Mouse (Mus musculus) stomach, postnatal 0 days (tissue): ENCODE measurements around the gene Tbc1d14. TPM values are rescaled to one million over a fixed set of nuclear protein-coding genes. Genes with fewer than 3 reads are reported as not detected.

Experiments used
- ATAC-seq: fragments of 200-750 bp; cut with Nextera tagmentation; 2 replicates; pipeline ENCODE4 v1.8.0; 2017; ENCODE audit not compliant: low FRiP score, low TSS enrichment
- DNase-seq: peaks from one replicate; pipeline ENCODE4 v3.0.0-alpha.2; 2016; ENCODE audit warnings: low spot score
- H3K27ac ChIP-seq: fragments of 300-500 bp; sonication (generic); replicated peaks from 2 replicates; pipeline ENCODE4 v1.5.1; 2014; ENCODE audit warnings: mild to moderate bottlenecking, control low read depth
- H3K27me3 ChIP-seq: fragments of 300-500 bp; sonication (generic); 2 replicates; pipeline ENCODE4 v1.6.1; 2014; ENCODE audit warnings: low read length; ENCODE audit not compliant: control insufficient read depth, insufficient read depth
- H3K36me3 ChIP-seq: fragments of 300-500 bp; sonication (generic); 2 replicates; pipeline ENCODE4 v1.6.1; 2014; ENCODE audit warnings: low read length, mixed read lengths; ENCODE audit not compliant: control insufficient read depth, insufficient read depth
- H3K4me1 ChIP-seq: fragments of 300-500 bp; sonication (generic); replicated peaks from 2 replicates; pipeline ENCODE4 v1.6.1; 2014; ENCODE audit warnings: antibody characterized with exemption; ENCODE audit not compliant: control insufficient read depth, insufficient read depth
- H3K4me2 ChIP-seq: fragments of 300-500 bp; sonication (generic); replicated peaks from 2 replicates; pipeline ENCODE4 v1.6.1; 2014; ENCODE audit warnings: low read depth, mild to moderate bottlenecking, control low read depth, moderate library complexity
- H3K4me3 ChIP-seq: fragments of 300-500 bp; sonication (generic); 2 replicates; pipeline ENCODE4 v1.5.1; 2014; ENCODE audit warnings: low read depth, low read length, control low read depth
- H3K9ac ChIP-seq: fragments of 300-500 bp; sonication (generic); 2 replicates; pipeline ENCODE4 v1.6.1; 2014; ENCODE audit warnings: mild to moderate bottlenecking, low read length, control low read depth, mixed read lengths
- H3K9me3 ChIP-seq: fragments of 300-500 bp; sonication (generic); 2 replicates; pipeline ENCODE4 v1.6.1; 2016; ENCODE audit warnings: low read length; ENCODE audit not compliant: control insufficient read depth
- CTCF ChIP-seq: IDR thresholded peaks from 2 replicates; pipeline ENCODE4 v1.5.1; 2016; ENCODE audit warnings: antibody characterized with exemption, low read depth, mild to moderate bottlenecking, moderate library complexity
- EP300 ChIP-seq: optimal IDR thresholded peaks from 2 replicates; pipeline ENCODE3; 2016; ENCODE audit warnings: antibody characterized with exemption
- WGBS: fragments of 180-500 bp; shearing (Covaris S2); extraction: QIAGEN DNeasy Blood & Tissue Kit; methylation state at CpG from one replicate; pipeline ENCODE4 v1.1.7; 2014; 5-methylcytosine and 5-hydroxymethylcytosine counted together
- polyA plus RNA-seq: library from polyadenylated mRNA; unstranded; fragments of >200 nt; fragmentation: Nextera tagmentation; extraction: Ambion mirVana; gene quantifications from 2 replicates; pipeline ENCODE4 v1.2.1, GENCODE M21; 2015

Gene Tbc1d14
- polyA plus RNA-seq, 1 experiment from 2014 or later: 22.1 TPM

DNA sequence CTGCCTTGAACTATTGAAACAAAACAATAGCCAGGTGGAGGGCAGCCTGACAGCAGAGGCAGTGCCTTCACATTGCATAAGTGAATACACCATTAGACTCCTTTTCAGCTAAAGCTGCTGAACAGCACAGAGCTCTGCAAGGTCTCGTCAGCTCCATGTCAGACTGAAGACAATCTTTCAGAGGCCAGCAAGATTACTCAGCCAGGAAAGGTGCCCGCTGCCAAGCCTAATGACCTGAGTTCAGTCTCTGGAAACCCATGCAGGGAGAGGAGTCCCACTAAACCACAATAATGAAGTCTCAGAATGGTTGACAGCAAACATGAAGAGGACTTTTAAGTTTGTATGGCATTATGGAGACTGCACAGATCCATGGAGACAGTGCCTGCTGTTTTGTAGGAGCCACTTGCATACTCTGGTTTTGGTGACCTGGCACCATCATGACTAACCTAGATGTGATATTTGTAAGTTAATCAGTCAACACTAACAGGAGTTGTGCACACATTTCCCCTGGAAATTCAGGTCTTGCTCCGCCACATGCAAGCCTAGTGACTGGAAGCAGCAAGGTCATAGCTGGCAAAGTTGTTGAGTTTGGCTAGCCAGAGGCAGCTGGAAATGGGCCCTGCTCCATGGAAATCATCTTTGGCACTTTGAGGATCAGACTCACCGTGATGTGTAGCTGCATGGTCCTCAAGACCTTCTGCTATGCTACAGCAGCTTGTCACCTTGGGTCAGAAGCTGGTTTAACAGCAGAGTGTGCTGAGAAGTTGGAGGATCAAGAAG is 120.0 kb downstream of the Tbc1d14 start:
- Histone ChIP-seq H3K9me3 (no peaks in the 10 kb centered on the region), H3K27me3 (no peaks in the 10 kb centered on the region), H3K4me1 (no peaks in the 10 kb centered on the region), H3K4me3 (no peak overlapping the region), H3K9ac (no peak overlapping the region), H3K4me2 (no peak overlapping the region), H3K36me3 (peaks cover 31% of the 10 kb centered on the region), H3K27ac (no peak overlapping the region)
- ATAC-seq: no peak
- 79% methylated on average over 4 of the region's 4 CpGs for WGBS
- no peak for TF ChIP-seq EP300
- no peak for TF ChIP-seq CTCF
- DNase-seq: no peak

DNA sequence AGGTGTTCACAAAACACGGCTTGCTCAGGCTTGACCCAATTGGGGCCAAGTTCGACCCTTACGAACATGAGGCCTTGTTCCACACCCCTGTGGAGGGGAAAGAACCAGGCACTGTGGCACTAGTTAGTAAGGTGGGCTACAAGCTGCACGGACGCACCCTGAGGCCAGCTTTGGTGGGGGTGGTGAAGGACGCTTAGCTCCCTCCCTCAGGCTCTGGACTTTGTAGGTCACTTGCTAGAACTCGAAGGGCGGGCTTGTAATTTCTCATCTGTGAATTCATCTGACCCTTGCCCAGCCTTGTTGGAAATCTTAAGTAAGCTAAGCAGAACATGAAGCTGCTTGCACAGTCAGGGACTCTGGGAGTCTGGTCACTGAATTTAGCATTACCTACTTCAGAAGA is 121.9 kb downstream of the Tbc1d14 start:
- Histone ChIP-seq H3K4me2 (no peak overlapping the region), H3K4me3 (no peak overlapping the region), H3K9me3 (no peaks in the 10 kb centered on the region), H3K9ac (no peak overlapping the region), H3K27me3 (no peaks in the 10 kb centered on the region), H3K4me1 (no peaks in the 10 kb centered on the region), H3K27ac (no peak overlapping the region), H3K36me3 (peaks cover 31% of the 10 kb centered on the region)
- ATAC-seq: no peak
- TF ChIP-seq EP300 (no peak), CTCF (no peak)
- no peak for DNase-seq
- WGBS: 94% methylated on average over 8 of the region's 8 CpGs

DNA sequence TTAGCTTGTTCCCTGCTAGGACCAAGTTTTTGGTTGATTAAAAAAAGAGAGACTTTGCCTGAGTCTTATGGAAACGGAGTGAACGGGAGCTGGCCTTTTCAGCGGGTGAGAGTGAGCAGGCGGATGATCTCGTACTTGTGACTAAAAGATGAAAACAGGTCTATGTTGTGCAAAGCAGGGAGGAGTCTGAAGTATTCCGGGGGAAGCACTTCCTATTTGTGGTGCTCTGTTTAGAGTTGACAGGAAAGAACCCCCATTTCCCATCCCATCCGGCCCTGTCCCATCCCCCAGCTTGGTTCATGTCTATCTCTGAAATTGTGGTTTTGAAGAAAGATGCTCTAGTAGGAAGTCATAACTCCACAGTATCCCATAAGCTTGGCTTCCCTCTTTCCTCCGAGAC is 127.2 kb downstream of the Tbc1d14 start:
- Histone ChIP-seq H3K4me2 (peak overlapping the region; percentile 92), H3K9me3 (no peaks in the 10 kb centered on the region), H3K36me3 (peaks cover 13% of the 10 kb centered on the region), H3K4me3 (peak overlapping the region; percentile 95), H3K27ac (peak overlapping the region; percentile 94), H3K4me1 (no peaks in the 10 kb centered on the region; the same call in 1 of the 2 replicates), H3K27me3 (no peaks in the 10 kb centered on the region), H3K9ac (peak overlapping the region; percentile 94)
- no peak for DNase-seq
- TF ChIP-seq CTCF: no peak
- no peak for TF ChIP-seq EP300
- no peak for ATAC-seq
- 20% methylated on average over 8 of the region's 8 CpGs for WGBS

DNA sequence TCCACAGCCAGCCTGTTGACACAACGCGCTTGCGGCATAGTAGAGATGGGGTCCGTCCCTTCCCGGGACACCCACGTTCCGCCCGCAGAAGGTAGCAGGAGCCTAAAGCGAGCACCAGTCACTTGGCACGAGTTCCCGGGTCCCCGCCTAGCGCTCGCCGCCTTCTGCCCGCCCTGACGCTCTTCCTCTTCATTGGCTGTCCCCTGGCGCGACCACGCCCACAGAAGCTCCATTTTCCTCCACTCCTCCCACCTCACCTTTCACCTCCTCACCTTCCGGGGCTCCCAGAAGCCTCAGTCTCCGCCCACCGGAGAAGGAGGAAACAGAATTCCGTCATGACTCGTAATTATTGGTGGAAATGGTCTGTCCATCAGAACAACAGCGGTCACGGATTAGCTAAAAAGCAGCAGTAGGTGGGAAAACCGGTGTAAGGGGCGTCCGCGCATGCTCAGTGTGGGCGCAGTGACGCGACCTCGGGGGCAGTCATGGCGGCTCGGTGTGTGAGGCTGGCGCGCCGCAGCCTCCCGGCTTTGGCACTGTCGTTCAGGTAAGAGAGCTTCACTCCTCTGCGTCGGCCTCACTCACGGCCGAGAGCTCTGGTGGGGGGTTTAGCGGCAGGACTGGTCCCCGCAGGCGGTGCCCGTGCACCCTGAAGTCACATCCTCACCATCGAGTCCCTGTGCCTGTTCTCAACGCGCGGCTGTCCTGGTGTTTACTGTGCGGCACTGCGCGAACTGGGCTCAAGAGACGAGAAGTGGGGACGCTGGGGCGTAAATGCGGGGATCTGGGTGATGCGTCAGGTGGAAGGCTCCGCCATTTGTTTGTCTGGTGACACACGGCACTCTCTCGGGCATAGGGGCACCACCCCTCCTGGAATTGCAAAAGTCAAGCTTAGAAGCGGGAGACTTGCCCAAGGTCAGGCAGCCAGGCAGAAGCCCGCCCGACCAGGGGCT is 128.1 kb downstream of the Tbc1d14 start, which contains the start of gene Grpel1:
Gene Grpel1, plus strand, starts transcription at position 290 of the 953 bp plus-strand sequence.
- Histone ChIP-seq H3K4me1 (no peaks in the 10 kb centered on the region; the same call in 1 of the 2 replicates), H3K9me3 (no peaks in the 10 kb centered on the region), H3K9ac (peak within 1 kb of the TSS; percentile 94), H3K27me3 (no peaks in the 10 kb centered on the region), H3K36me3 (0 out of 2 replicates have a peak, but pooled peaks cover 6% of the 10 kb centered on the region), H3K27ac (peak within 1 kb of the TSS; percentile 94), H3K4me2 (peak within 1 kb of the TSS; percentile 92), H3K4me3 (peak within 1 kb of the TSS; percentile 95)
- peak; percentile 99 for DNase-seq
- under 1% methylated on average over 68 of the region's 68 CpGs for WGBS
- peak; percentile 96 for ATAC-seq
- TF ChIP-seq CTCF: no peak
- no peak for TF ChIP-seq EP300

DNA sequence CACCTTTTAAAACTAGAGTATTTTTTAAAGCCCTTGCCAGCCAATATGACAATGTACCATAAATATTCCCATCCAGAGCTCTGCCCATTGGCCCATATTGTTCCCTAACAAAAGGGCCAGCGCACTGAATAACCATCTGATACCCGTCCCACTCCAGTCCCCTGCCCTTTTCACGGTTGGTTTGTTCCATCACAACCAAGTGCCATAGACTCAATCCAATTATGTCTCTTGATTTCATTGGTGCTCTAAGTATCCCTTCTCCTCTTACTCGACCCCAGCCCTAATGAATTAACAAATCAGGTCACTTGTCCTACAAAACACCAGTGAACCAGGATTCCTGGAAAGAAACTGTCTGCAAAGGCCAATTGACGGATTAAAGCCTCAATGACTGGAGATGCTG is 129.7 kb downstream of the Tbc1d14 start:
- H3K27ac ChIP-seq: no peak overlapping the region
- DNase-seq (no peak), ATAC-seq (no peak)
- H3K4me1 ChIP-seq: no peaks in the 10 kb centered on the region; the same call in 1 of the 2 replicates
- no peak overlapping the region for H3K4me3 ChIP-seq
- H3K9me3 ChIP-seq: no peaks in the 10 kb centered on the region
- H3K4me2 ChIP-seq: no peak overlapping the region
- no peaks in the 10 kb centered on the region for H3K36me3 ChIP-seq
- TF ChIP-seq CTCF (no peak), EP300 (no peak)
- no peak overlapping the region for H3K9ac ChIP-seq
- H3K27me3 ChIP-seq: no peaks in the 10 kb centered on the region
- 67% methylated on average over 5 of the region's 5 CpGs for WGBS
